ENCODE assay signal across 8 mouse cellular contexts in the genomic region with DNA sequence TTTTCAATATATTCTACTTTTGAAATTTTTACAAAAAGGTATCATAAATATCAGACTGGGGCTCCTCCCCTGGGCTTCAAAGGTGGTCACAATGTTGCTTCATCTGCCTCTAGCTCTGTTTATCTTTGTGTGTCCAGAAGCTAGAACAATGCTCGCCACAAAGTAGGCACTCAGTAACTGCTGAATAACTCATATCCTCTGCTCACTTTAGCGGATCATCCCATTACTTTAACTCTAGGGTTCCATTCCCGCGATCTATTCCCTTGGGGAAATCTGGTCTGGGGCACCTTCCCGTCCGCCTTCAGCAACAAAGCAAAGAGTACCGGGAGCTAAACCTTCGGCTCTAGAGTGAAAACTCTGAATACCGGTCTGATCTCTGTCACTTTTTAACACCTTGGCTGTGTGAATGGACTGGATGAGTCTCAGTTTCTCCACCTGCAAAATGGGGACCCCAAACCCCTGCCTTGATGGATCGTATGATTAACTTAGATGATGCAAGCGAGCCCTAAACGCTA. TPM values are rescaled to one million over a fixed set of nuclear protein-coding genes. Genes with fewer than 3 reads are reported as not detected.
DNase-seq lines count a peak whose midpoint lies in the region; ATAC-seq lines count a peak whose summit lies in the region.

No protein-coding gene starts in this region.

- WGBS in heart, embryonic 12.5 days, result under 1% methylated on average over 12 of the region's 12 CpGs
- 2% methylated on average over 12 of the region's 12 CpGs for WGBS in hindbrain, embryonic 13.5 days
- WGBS in midbrain, embryonic 11.5 days, result 2% methylated on average over 12 of the region's 12 CpGs

- H3K36me3 ChIP-seq in heart, embryonic 12.5 days, result peaks cover 35% of the 10 kb centered on the region
- peaks cover 34% of the 10 kb centered on the region for H3K36me3 ChIP-seq in hindbrain, embryonic 13.5 days
- H3K36me3 ChIP-seq in midbrain, embryonic 11.5 days (ENCODE audit: control insufficient read depth, insufficient read depth, low read length), result peaks cover 15% of the 10 kb centered on the region

- H3K27ac ChIP-seq in heart, embryonic 12.5 days (ENCODE audit: poor library complexity, severe bottlenecking), result peak overlapping the region; percentile 96
- H3K27ac ChIP-seq in hindbrain, embryonic 13.5 days, result peak overlapping the region; percentile 98
- peak overlapping the region; percentile 79; the same call in 1 of the 2 replicates for H3K27ac ChIP-seq in midbrain, embryonic 11.5 days (ENCODE audit: low read depth, low read length)

- peak overlapping the region; percentile 87 for H3K9ac ChIP-seq in heart, embryonic 12.5 days
- H3K9ac ChIP-seq in hindbrain, embryonic 13.5 days, result peak overlapping the region; percentile 86
- H3K9ac ChIP-seq in midbrain, embryonic 11.5 days (ENCODE audit: low read length), result peak overlapping the region; percentile 68

- H3K27me3 ChIP-seq in heart, embryonic 12.5 days (replicated peaks), result no peaks in the 10 kb centered on the region
- H3K27me3 ChIP-seq in hindbrain, embryonic 13.5 days, result no peaks in the 10 kb centered on the region
- no peaks in the 10 kb centered on the region for H3K27me3 ChIP-seq in midbrain, embryonic 11.5 days (ENCODE audit: control insufficient read depth, insufficient read depth, low read length)

- peak overlapping the region; percentile 85 for H3K4me3 ChIP-seq in heart, embryonic 12.5 days
- peak overlapping the region; percentile 69 for H3K4me3 ChIP-seq in hindbrain, embryonic 13.5 days
- H3K4me3 ChIP-seq in midbrain, embryonic 11.5 days (ENCODE audit: low read depth, low read length), result peak overlapping the region; percentile 62

- DNase-seq in heart, postnatal 4 days, result no peak
- DNase-seq in MEL-GATA-1-ER (ENCODE audit: extremely low read depth, low read depth), result peak; percentile 18
- no peak for DNase-seq in midbrain, embryonic 11.5 days (ENCODE audit: low spot score, missing footprints)
- no peak for DNase-seq in gastrocnemius, postnatal 4 days (ENCODE audit: low spot score in 2 of 2)
- no peak for DNase-seq in ovary, postnatal 10 days (ENCODE audit: low spot score)
- DNase-seq in right cerebral cortex, adult 18-20 months, result no peak

- H3K9me3 ChIP-seq in heart, embryonic 12.5 days (replicated peaks), result no peaks in the 10 kb centered on the region
- no peaks in the 10 kb centered on the region for H3K9me3 ChIP-seq in hindbrain, embryonic 13.5 days
- H3K9me3 ChIP-seq in midbrain, embryonic 11.5 days (ENCODE audit: control insufficient read depth, low read length), result no peaks in the 10 kb centered on the region

- peaks cover 13% of the 10 kb centered on the region for H3K4me1 ChIP-seq in heart, embryonic 12.5 days (replicated peaks)
- H3K4me1 ChIP-seq in hindbrain, embryonic 13.5 days (replicated peaks), result peaks cover 20% of the 10 kb centered on the region
- peaks cover 9% of the 10 kb centered on the region; the same call in 1 of the 2 replicates for H3K4me1 ChIP-seq in midbrain, embryonic 11.5 days (ENCODE audit: control insufficient read depth, insufficient read depth, low read length)

- peak overlapping the region; percentile 84 for H3K4me2 ChIP-seq in heart, embryonic 12.5 days
- peak overlapping the region; percentile 75 for H3K4me2 ChIP-seq in hindbrain, embryonic 13.5 days
- peak overlapping the region; percentile 63 for H3K4me2 ChIP-seq in midbrain, embryonic 11.5 days

- no peak for ATAC-seq in heart, embryonic 12.5 days (ENCODE audit: insufficient number of reproducible peaks, low FRiP score)
- no peak for ATAC-seq in hindbrain, embryonic 13.5 days (ENCODE audit: low FRiP score)
- no peak for ATAC-seq in midbrain, embryonic 11.5 days (ENCODE audit: low FRiP score)

RNA-seq across cellular contexts. Expression of gene Kdm4a, which starts 0.8 kb away (rescaled TPM):
- polyA plus RNA-seq in heart, embryonic 12.5 days (2016; fragmentation: Nextera tagmentation; extraction: Ambion mirVana), result 26.8 and 27.5 TPM in 2 replicates
- 10 to 100 TPM; 36.7 to 38.6 TPM for total RNA-seq in heart, postnatal 4 days (2021)
- 52.0 and 55.1 TPM in 2 replicates for polyA plus RNA-seq in hindbrain, embryonic 13.5 days (2015; fragmentation: Nextera tagmentation; extraction: Ambion mirVana)
- polyA plus RNA-seq in midbrain, embryonic 11.5 days (2014; fragmentation: Nextera tagmentation; extraction: Ambion mirVana), result 58.1 and 59.3 TPM in 2 replicates
- 10 to 100 TPM; 34.4 to 35.7 TPM for total RNA-seq in gastrocnemius, postnatal 4 days (2021)

RNA-seq across cellular contexts. Expression of gene St3gal3, which starts 44.3 kb away (rescaled TPM):
- polyA plus RNA-seq in heart, embryonic 12.5 days (2016; fragmentation: Nextera tagmentation; extraction: Ambion mirVana), result 7.4 and 8.8 TPM in 2 replicates
- 10 to 100 TPM; 27.1 to 29.2 TPM for total RNA-seq in heart, postnatal 4 days (2021)
- 10.5 and 10.8 TPM in 2 replicates for polyA plus RNA-seq in hindbrain, embryonic 13.5 days (2015; fragmentation: Nextera tagmentation; extraction: Ambion mirVana)
- polyA plus RNA-seq in midbrain, embryonic 11.5 days (2014; fragmentation: Nextera tagmentation; extraction: Ambion mirVana), result 3.6 and 5.7 TPM in 2 replicates
- 10 to 100 TPM; 34.9 to 37.5 TPM for total RNA-seq in gastrocnemius, postnatal 4 days (2021)
